Mouse (Mus musculus): Measurements from ENCODE around the gene Rpl23. TPM values are rescaled to one million over a fixed set of nuclear protein-coding genes. Genes with fewer than 3 reads are reported as not detected.

Rpl23 gene
- total and polyA plus RNA-seq, 3 experiments = 921 to 2,072 TPM; not detected in 1

DNA sequence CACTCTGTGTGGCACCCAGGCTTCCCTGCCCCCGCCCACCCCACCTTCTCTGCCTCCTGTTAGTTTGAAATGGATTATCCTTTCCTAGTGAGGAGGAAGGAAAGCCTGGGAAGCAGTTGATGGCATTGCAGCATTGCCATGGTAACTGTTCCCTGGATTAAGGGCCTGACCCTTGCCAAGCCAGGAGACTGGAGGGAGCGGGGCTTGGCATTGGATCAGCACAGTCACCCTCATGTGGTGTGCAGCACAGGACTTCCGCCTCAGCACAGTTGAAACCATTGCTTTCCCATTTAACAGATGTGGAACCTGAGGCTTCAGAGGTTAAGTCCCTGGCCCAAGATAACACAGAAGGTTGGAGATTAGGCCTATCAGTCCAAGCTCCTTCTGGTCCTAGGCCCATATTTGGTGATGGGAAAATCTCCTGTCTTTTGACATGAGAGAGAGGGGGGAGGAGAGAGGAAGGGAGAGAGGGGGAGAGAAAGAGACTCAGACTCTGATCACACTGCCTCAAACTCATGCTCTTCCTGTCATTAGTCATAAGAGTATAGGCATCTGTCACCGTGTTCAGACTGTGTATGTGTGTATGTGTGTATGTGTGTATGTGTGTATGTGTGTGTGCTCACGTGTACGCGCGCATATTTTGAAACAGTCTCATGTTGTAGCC lies 39.3 kb upstream of the Rpl23 start:
- DNase-seq (ENCODE audit: low read depth, low spot score) = peak; percentile 51
- Histone ChIP-seq H3K79me2 (ENCODE audit: control insufficient read depth, insufficient read depth, low read length, poor library complexity) (no peaks in the 10 kb centered on the region), H3K36me3 (ENCODE audit: control insufficient read depth in 1 of 2, insufficient read depth in 2 of 2, low read length in 2 of 2) (peaks cover 0 to 8% of the 10 kb centered on the region in 2 experiments; a peak in 2 of 4 replicates), H3K9me3 (replicated peaks; ENCODE audit: insufficient read depth, low read length) (no peaks in the 10 kb centered on the region), H3K4me3 (ENCODE audit: control insufficient read depth in 1 of 2, insufficient read depth in 1 of 2, low read depth in 2 of 2, low read length in 2 of 2) (no peak overlapping the region), H3K27ac (ENCODE audit: control insufficient read depth, low read depth, low read length) (no peak overlapping the region), H3K9ac (ENCODE audit: control insufficient read depth, low read depth, low read length, poor library complexity, severe bottlenecking) (no peak overlapping the region), H3K27me3 (ENCODE audit: control insufficient read depth in 1 of 2, insufficient read depth in 2 of 2, low read length in 2 of 2) (no peaks in the 10 kb centered on the region), H3K4me1 (ENCODE audit: control insufficient read depth in 1 of 2, insufficient read depth in 2 of 2, low read length in 2 of 2) (peaks cover 12 to 22% of the 10 kb centered on the region in 2 experiments)
- peak; percentile 52; the same call in 1 of the 2 replicates for TF ChIP-seq GATA1 (IDR thresholded peaks at IDR 0.05; ENCODE audit: low read depth, low read length)
- TF ChIP-seq RCOR1 (IDR thresholded peaks at IDR 0.05; ENCODE audit: low read depth, low read length) = 0 out of 2 replicates have a peak, but pooled peaks have one; percentile 41
- TF ChIP-seq HCFC1 (IDR thresholded peaks at IDR 0.05; ENCODE audit: low read depth, low read length) = no peak
- no peak for TF ChIP-seq NRF1 (IDR thresholded peaks at IDR 0.05; ENCODE audit: insufficient read depth, low read depth, low read length, poor library complexity, severe bottlenecking)
- TF ChIP-seq RAD21 (IDR thresholded peaks at IDR 0.05; ENCODE audit: low read depth, low read length) = no peak
- TF ChIP-seq MAFK (IDR thresholded peaks at IDR 0.05; ENCODE audit: borderline replicate concordance, low read depth, low read length) = no peak
- no peak for TF ChIP-seq KAT2A (conservative IDR thresholded peaks at IDR 0.05; ENCODE audit: low read depth, low read length)
- peak in 1 of 2 experiments; percentile 47; a peak in 2 of 4 replicates for TF ChIP-seq EP300 (IDR thresholded peaks at IDR 0.05; ENCODE audit: low read depth in 1 of 2, low read length in 2 of 2)
- TF ChIP-seq USF1 (IDR thresholded peaks at IDR 0.05; ENCODE audit: low read depth, low read length) = no peak
- TF ChIP-seq TAL1 (IDR thresholded peaks at IDR 0.05; ENCODE audit: low read length) = no peak

DNA sequence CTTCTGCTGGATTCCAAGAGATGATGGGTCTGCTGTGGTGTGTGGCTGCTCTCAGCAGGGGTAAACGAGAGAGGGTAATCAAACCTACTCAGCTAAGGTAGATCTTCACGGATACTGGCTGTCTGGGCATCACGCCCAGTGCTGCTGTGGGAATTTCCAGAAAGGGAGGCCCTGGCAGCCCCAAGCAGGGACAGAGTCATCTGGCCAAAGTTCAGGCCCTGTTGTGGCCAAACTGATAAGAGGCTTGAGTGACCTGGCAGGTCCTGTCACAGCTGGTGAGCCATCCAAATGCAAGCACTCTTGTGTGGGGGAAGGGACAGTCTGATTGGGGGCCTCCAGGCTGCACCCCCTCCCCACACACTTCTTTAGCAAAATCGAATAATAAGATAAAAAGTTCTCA lies 38.6 kb upstream of the Rpl23 start:
- Histone ChIP-seq H3K9me3 (replicated peaks; ENCODE audit: insufficient read depth, low read length) (no peaks in the 10 kb centered on the region), H3K79me2 (ENCODE audit: control insufficient read depth, insufficient read depth, low read length, poor library complexity) (no peaks in the 10 kb centered on the region), H3K4me3 (ENCODE audit: control insufficient read depth in 1 of 2, insufficient read depth in 1 of 2, low read depth in 2 of 2, low read length in 2 of 2) (no peak overlapping the region), H3K9ac (ENCODE audit: control insufficient read depth, low read depth, low read length, poor library complexity, severe bottlenecking) (no peak overlapping the region), H3K27me3 (ENCODE audit: control insufficient read depth in 1 of 2, insufficient read depth in 2 of 2, low read length in 2 of 2) (no peaks in the 10 kb centered on the region), H3K4me1 (ENCODE audit: control insufficient read depth in 1 of 2, insufficient read depth in 2 of 2, low read length in 2 of 2) (peaks cover 6 to 15% of the 10 kb centered on the region in 2 experiments), H3K36me3 (ENCODE audit: control insufficient read depth in 1 of 2, insufficient read depth in 2 of 2, low read length in 2 of 2) (peaks cover 0 to 7% of the 10 kb centered on the region in 2 experiments; a peak in 1 of 4 replicates), H3K27ac (ENCODE audit: control insufficient read depth, low read depth, low read length) (no peak overlapping the region)
- no peak for DNase-seq (ENCODE audit: low read depth, low spot score)
- no peak for TF ChIP-seq MYC (IDR thresholded peaks at IDR 0.05; ENCODE audit: low read depth, low read length)
- TF ChIP-seq POLR2A (IDR thresholded peaks at IDR 0.05; ENCODE audit: control insufficient read depth in 1 of 2, insufficient read depth in 1 of 2, low read depth in 1 of 2, low read length in 2 of 2, poor library complexity in 1 of 2) = no peak
- no peak for TF ChIP-seq MEF2A (IDR thresholded peaks at IDR 0.05; ENCODE audit: extremely low read depth, insufficient replicate concordance, low read depth, low read length, poor library complexity, severe bottlenecking)
- no peak for TF ChIP-seq EP300 (IDR thresholded peaks at IDR 0.05; ENCODE audit: low read depth in 1 of 2, low read length in 2 of 2)
- no peak for TF ChIP-seq HCFC1 (IDR thresholded peaks at IDR 0.05; ENCODE audit: low read depth, low read length)
- TF ChIP-seq KAT2A (conservative IDR thresholded peaks at IDR 0.05; ENCODE audit: low read depth, low read length) = no peak
- TF ChIP-seq POLR2AphosphoS5 (IDR thresholded peaks at IDR 0.05; ENCODE audit: borderline replicate concordance, low read depth, low read length) = no peak

Measured in MEL (cell line).